Mouse (Mus musculus): Measurements from ENCODE around the gene Nxpe4. TPM values are rescaled to one million over a fixed set of nuclear protein-coding genes. Genes with fewer than 3 reads are reported as not detected.
"Not testable (repeated sequence)": the region's sequence is repeated elsewhere in the genome, so short reads cannot be mapped to it uniquely, and the experiment has no call there.

The Nxpe4 gene
- total RNA-seq, 2 experiments from 2014 or later = 3.2 to 4.4 TPM

GRCm38 (mm10) chr9:48410217-48411035 lies 248.6 kb downstream of the Nxpe4 start:
- no peak for DNase-seq

GRCm38 (mm10) chr9:48413591-48413990 lies 251.8 kb downstream of the Nxpe4 start:
- DNase-seq = no peak

DNA sequence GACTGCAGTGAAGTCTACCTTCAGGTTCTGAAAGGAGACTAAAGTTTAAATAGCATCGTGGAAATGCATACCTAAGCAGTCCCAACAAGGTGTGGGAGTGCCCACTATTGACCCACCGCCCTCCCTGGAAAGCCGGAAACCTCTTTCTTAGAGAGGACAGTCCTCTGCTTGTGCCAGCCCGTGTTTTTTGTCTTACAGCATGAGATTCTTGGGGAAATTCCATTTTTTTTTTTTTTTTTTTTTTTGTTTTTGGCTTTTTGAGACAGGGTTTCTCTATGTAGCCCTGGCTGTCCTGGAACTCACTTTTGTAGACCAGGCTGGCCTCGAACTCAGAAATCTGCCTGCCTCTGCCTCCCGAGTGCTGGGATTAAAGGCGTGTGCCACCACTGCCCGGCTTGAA lies 255.5 kb downstream of the Nxpe4 start:
- not testable (repeated sequence) for DNase-seq

- no peak for DNase-seq
Observed at GRCm38 (mm10) chr9:48417994-48418393, 256.2 kb downstream of the Nxpe4 start.

- DNase-seq = no peak
Observed at GRCm38 (mm10) chr9:48418397-48418796, 256.6 kb downstream of the Nxpe4 start.

DNA sequence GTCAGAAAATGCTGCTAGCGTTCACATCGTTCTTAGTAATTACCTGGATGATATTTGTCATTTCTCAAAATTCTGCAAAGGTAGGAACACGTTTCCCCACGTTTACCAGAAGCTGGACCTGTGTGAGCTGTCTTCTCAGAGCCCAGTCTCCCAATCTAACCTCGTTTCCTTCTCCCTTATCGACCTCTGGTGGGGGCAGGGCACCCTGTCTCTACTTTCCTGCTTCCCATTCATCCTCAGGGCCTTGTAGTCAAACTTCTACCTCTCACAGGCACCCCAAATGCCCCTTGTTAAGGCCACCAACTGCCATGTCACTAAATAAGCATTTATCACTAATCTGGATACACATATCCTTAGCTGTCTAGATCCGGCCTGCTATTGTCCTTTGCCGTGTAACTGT lies 257.0 kb downstream of the Nxpe4 start:
- DNase-seq = no peak

- DNase-seq = no peak
Observed at GRCm38 (mm10) chr9:48420437-48420836, 258.6 kb downstream of the Nxpe4 start.

DNA sequence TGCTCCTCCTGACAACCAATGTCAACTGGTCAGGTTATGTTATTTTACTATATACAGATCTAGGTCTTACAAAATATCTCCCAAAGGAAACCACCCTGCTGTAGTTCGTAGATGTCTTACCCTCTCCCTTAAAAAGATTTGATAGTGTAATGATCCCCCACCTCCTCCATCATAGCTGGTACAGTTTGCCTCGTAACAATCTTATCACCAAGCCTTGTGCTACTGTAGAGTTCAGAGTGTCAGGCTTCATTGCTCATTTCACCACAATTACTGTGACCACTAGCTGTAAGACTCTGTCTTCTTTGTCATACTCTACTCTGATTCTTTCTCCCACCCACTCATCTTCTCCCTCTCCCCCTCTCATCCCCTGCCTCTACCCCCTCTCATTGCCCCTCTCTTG lies 259.2 kb downstream of the Nxpe4 start:
- no peak for DNase-seq

DNA sequence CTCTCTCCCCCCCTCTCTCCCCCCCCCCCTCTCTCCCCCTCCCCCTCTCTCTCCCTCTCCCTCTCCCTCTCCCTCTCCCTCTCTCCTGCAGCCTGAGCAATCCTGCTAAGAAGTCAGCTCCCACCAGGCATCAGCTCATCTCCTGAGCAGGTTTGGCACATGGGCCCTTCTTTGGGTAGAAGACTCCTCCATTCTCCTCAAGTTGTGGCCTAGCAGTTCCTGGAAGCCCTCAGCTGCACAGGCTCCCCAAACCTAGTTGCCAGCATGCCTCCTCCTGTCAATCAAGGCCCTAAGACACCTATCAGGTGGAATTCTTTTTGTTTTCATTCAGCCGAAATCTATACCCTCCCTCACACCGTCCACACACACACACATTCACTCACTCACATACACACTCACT lies 259.7 kb downstream of the Nxpe4 start:
- no peak for DNase-seq

DNA sequence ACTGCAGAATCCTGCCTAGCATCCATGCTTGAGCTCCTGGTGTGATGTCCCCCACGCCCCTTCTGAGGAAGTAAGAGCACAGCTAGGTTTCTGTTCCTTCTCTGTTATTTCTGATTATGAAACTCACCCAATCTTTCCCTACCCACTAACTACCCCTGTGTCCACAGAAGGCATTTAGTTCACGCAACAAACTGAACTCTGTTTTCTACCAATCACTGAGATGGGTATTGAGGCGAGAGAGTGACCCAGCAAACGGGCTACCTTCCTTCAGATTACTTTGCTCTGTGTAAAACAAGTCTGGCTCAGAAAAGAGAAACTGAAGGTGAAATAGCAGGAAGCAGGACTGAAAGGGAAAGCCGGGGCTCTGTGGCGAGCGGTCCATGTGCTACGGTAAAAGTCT lies 260.6 kb downstream of the Nxpe4 start:
- no peak for DNase-seq

GRCm38 (mm10) chr9:48423256-48423655 lies 261.4 kb downstream of the Nxpe4 start:
- DNase-seq = peak; percentile 37 to 44

DNA sequence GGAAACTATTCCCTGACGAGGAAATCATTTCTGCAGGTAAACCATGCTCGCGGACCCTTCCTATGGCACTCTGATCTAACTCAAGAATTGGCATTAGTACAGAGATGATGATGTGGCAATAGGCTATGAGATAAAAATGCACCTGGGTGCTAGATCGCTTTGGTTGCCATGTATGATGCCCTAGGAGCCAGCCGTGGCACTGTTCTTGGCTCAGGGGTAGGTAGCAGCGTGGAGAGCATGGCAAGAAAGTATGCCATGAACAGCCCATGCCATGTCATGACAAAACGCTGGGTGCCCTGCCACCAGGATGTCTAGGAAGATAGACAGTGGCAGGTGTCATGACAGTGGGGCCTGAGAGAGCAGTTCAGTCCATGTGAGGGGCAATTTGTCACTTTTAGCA lies 265.4 kb downstream of the Nxpe4 start:
- DNase-seq = no peak

DNA sequence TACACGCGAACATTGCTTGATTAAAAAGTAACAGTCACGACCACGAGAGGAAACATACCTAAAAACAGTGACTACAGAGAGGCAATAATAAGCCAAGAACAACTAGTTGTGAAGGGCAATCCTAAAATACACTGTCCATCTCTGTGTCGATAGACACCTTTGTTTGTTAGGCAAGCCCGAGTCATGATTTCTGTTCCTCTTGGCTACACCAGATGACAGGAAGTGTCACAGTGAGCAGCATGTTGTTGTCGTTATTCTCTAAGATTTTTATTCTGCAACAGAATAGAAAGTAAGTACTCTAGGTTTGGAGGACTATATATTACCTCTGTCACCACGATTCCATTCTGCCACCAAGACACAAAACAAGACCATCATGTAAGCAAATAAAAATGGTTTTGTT lies 270.6 kb downstream of the Nxpe4 start:
- no peak for DNase-seq

DNA sequence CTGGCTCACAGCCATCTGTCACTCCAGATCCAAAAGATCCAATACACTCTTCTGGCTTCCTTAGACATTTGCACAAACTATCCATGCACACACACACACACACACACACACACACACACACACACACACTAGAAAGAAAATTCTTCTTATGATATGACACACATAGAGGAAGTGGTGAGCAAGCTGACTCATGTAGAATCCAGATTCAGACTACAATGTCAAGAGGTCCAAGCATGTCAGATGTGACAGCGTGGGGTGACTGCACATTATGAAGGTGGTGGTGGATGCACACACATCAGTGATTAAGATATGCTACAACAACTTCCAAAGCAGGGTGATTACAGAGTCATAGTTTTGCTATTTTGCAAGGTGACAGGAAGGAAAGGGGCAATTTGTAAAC lies 282.1 kb downstream of the Nxpe4 start:
- no peak for DNase-seq

- DNase-seq = no peak
Observed at GRCm38 (mm10) chr9:48444821-48445220, 283.0 kb downstream of the Nxpe4 start.

GRCm38 (mm10) chr9:48447783-48448209 lies 286.0 kb downstream of the Nxpe4 start:
- DNase-seq = peak; percentile 15 to 52

Other genes with a start within 250 kb of the Nxpe4 start
- gene Nxpe2, start 191.4 kb downstream of the Nxpe4 start, total RNA-seq (2021) = under 1 TPM; 0.53 to 0.93 TPM